Mouse (Mus musculus) ES-E14 (cell line): Measurements from ENCODE around the gene Zeb2. TPM values are rescaled to one million over a fixed set of nuclear protein-coding genes. Genes with fewer than 3 reads are reported as not detected.

Source experiments
- DNase-seq: peaks from one replicate; pipeline ENCODE4 v3.0.0-alpha.2; 2013; ENCODE audit warnings: low read depth, low spot score
- H3K27ac ChIP-seq: 2 replicates; pipeline ENCODE4 v1.5.1; 2012; ENCODE audit warnings: low read depth, mild to moderate bottlenecking, low read length, moderate library complexity, mixed read lengths; ENCODE audit not compliant: poor library complexity, insufficient read depth, severe bottlenecking
- H3K36me3 ChIP-seq: 2 replicates; pipeline ENCODE4 v1.6.1; 2012; ENCODE audit warnings: mild to moderate bottlenecking, low read length, moderate library complexity, mixed read lengths; ENCODE audit not compliant: control insufficient read depth, poor library complexity, insufficient read depth, severe bottlenecking
- H3K4me1 ChIP-seq, 2 experiments: fragments of 150-350 bp in 1 of 2; sonication (generic) in 1 of 2; 2 replicates each; pipeline ENCODE4 v1.6.1; 2012; ENCODE audit warnings: low read length in 2 of 2, mild to moderate bottlenecking in 1 of 2, mixed read lengths in 1 of 2; ENCODE audit not compliant: control insufficient read depth in 2 of 2, insufficient read depth in 2 of 2, poor library complexity in 1 of 2
- H3K4me3 ChIP-seq, 2 experiments: fragments of 150-350 bp in 1 of 2; sonication (generic) in 1 of 2; 2 replicates each; pipeline ENCODE4 v1.5.1; 2012; ENCODE audit warnings: low read length in 2 of 2, low read depth in 1 of 2, mild to moderate bottlenecking in 1 of 2, mixed read lengths in 1 of 2; ENCODE audit not compliant: insufficient read depth in 1 of 2, poor library complexity in 1 of 2, severe bottlenecking in 1 of 2
- H3K9ac ChIP-seq: 2 replicates; pipeline ENCODE4 v1.6.1; 2012; ENCODE audit warnings: low read depth, mild to moderate bottlenecking, low read length, mixed read lengths; ENCODE audit not compliant: poor library complexity, insufficient read depth, severe bottlenecking
- H3K9me3 ChIP-seq: fragments of 150-350 bp; sonication (generic); 2 replicates; pipeline ENCODE4 v1.6.1; 2012; ENCODE audit warnings: low read depth, mild to moderate bottlenecking, low read length; ENCODE audit not compliant: control insufficient read depth, insufficient read depth
- CHD2 ChIP-seq: IDR thresholded peaks from 2 replicates; pipeline ENCODE4 v1.6.1; 2014; ENCODE audit warnings: mild to moderate bottlenecking, low read depth, low read length, inconsistent platforms
- HCFC1 ChIP-seq: IDR thresholded peaks from 2 replicates; pipeline ENCODE4 v1.6.1; 2012; ENCODE audit warnings: low read length, inconsistent platforms, borderline replicate concordance; ENCODE audit not compliant: insufficient read depth
- MAFK ChIP-seq: IDR thresholded peaks from 2 replicates; pipeline ENCODE4 v1.6.1; 2014; ENCODE audit warnings: mild to moderate bottlenecking, low read depth, low read length, inconsistent platforms; ENCODE audit not compliant: insufficient read depth
- ZC3H11A ChIP-seq: IDR thresholded peaks from 2 replicates; pipeline ENCODE4 v1.6.1; 2012; ENCODE audit warnings: low read depth, mild to moderate bottlenecking, inconsistent platforms, low read length, borderline replicate concordance
- ZNF384 ChIP-seq: IDR thresholded peaks from 2 replicates; pipeline ENCODE4 v1.6.1; 2012; ENCODE audit warnings: low read depth, low read length, inconsistent platforms
- in situ Hi-C, 2 experiments: fragments of 600-800 bp; cut with MboI; formaldehyde crosslinking; loops; one replicate each; pipeline ENCODE4 v1.15.1; 2025; ENCODE audit warnings: low sequenced_read_pairs in 2 of 2, inconsistent platforms in 1 of 2; ENCODE audit not compliant: unreplicated experiment in 2 of 2
- total RNA-seq: library from RNA; depleted of rRNA; stranded (reverse); fragments of 300-350 nt; gene quantifications from 2 replicates; pipeline ENCODE4 v1.2.3, GENCODE M21; 2012

Zeb2 gene
- total RNA-seq, 1 experiment, result 11.9 TPM

DNA sequence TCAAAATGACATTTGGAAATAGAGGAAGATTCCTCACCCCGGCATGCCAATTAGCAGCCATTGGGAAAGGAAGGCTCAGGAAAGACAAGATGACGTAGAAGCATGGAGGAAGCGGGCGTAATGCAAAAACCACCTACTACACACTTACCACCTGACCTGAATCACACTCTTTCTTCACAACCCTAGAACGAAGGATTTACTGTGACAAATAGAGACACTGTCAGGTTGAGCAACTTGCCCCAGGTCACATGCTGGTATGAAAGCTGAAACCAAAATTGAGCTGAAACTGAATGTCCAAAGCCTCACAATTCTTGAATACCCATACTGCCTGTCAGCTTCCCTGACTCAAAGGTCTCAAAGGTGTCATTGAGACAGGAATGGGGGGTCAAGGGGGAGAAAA is 31.5 kb downstream of the Zeb2 start:
- no peak for DNase-seq
- in situ Hi-C loops, result no loop called here
- H3K9ac ChIP-seq, result no peak overlapping the region
- no peak overlapping the region for H3K27ac ChIP-seq
- H3K4me1 ChIP-seq, result peaks cover 0 to 2% of the 10 kb centered on the region in 2 experiments; a peak in 1 of 4 replicates
- H3K9me3 ChIP-seq, result no peaks in the 10 kb centered on the region
- H3K36me3 ChIP-seq, result no peaks in the 10 kb centered on the region
- TF ChIP-seq MAFK, result no peak
- TF ChIP-seq ZC3H11A, result no peak
- no peak for TF ChIP-seq HCFC1
- TF ChIP-seq CHD2, result no peak
- TF ChIP-seq ZNF384, result no peak
- H3K4me3 ChIP-seq, result no peak overlapping the region

DNA sequence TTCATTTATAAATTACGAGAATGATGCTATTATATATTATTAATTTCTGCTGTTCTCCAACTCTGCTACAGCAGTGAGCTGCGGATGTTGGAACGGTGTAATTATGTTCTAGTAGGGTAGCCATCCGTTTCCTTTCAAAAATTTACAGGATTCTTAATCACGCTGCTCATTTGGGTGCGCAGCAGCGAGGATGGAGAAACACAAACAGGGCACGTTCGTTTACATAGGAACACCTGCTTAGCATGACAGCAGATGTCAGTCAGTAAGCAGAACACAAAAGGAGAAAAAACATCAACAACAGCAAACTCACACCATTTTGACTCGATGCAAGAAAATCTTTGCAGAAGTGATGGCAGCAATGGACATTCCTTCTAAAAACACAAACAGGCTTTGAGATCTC is 34.2 kb downstream of the Zeb2 start:
- in situ Hi-C loops, result no loop called here
- Histone ChIP-seq H3K9ac (no peak overlapping the region), H3K4me3 (no peak overlapping the region), H3K36me3 (no peaks in the 10 kb centered on the region), H3K27ac (no peak overlapping the region), H3K4me1 (no peaks in the 10 kb centered on the region), H3K9me3 (no peaks in the 10 kb centered on the region)
- no peak for DNase-seq
- no peak for TF ChIP-seq ZC3H11A
- TF ChIP-seq ZNF384, result no peak
- no peak for TF ChIP-seq HCFC1
- no peak for TF ChIP-seq CHD2
- TF ChIP-seq MAFK, result no peak

- Histone ChIP-seq H3K27ac (no peak overlapping the region), H3K4me1 (no peaks in the 10 kb centered on the region), H3K4me3 (no peak overlapping the region), H3K9ac (no peak overlapping the region), H3K36me3 (no peaks in the 10 kb centered on the region), H3K9me3 (no peaks in the 10 kb centered on the region)
- in situ Hi-C loops, result no loop called here
- TF ChIP-seq HCFC1 (no peak), MAFK (no peak), CHD2 (no peak), ZC3H11A (no peak), ZNF384 (no peak)
- no peak for DNase-seq
Measured at GRCm38 (mm10) chr2:45081559-45081958, 35.6 kb downstream of the Zeb2 start.

GRCm38 (mm10) chr2:45077938-45078487 is 39.2 kb downstream of the Zeb2 start:
- in situ Hi-C loops, result no loop called here
- no peak for TF ChIP-seq MAFK
- no peak for TF ChIP-seq HCFC1
- no peak for TF ChIP-seq ZC3H11A
- no peak for TF ChIP-seq ZNF384
- no peak for TF ChIP-seq CHD2
- no peak overlapping the region for H3K9ac ChIP-seq
- no peaks in the 10 kb centered on the region for H3K36me3 ChIP-seq
- no peak overlapping the region for H3K4me3 ChIP-seq
- H3K4me1 ChIP-seq, result peaks cover 0 to 1% of the 10 kb centered on the region in 2 experiments; a peak in 1 of 4 replicates
- no peak overlapping the region for H3K27ac ChIP-seq
- DNase-seq, result no peak
- no peaks in the 10 kb centered on the region for H3K9me3 ChIP-seq

- no peaks in the 10 kb centered on the region for H3K36me3 ChIP-seq
- no peak for DNase-seq
- H3K9ac ChIP-seq, result no peak overlapping the region
- H3K9me3 ChIP-seq, result no peaks in the 10 kb centered on the region
- H3K27ac ChIP-seq, result no peak overlapping the region
- TF ChIP-seq ZNF384, result no peak
- no peak for TF ChIP-seq ZC3H11A
- TF ChIP-seq CHD2, result no peak
- no peak for TF ChIP-seq MAFK
- TF ChIP-seq HCFC1, result no peak
- in situ Hi-C loops, result no loop called here
- H3K4me1 ChIP-seq, result peaks cover 0 to 2% of the 10 kb centered on the region in 2 experiments; a peak in 1 of 4 replicates
- no peak overlapping the region for H3K4me3 ChIP-seq
Measured at GRCm38 (mm10) chr2:45077383-45077782, 39.8 kb downstream of the Zeb2 start.
